Mouse (Mus musculus): Measurements from ENCODE around the gene Rps6kb2.

Rps6kb2 gene

DNA sequence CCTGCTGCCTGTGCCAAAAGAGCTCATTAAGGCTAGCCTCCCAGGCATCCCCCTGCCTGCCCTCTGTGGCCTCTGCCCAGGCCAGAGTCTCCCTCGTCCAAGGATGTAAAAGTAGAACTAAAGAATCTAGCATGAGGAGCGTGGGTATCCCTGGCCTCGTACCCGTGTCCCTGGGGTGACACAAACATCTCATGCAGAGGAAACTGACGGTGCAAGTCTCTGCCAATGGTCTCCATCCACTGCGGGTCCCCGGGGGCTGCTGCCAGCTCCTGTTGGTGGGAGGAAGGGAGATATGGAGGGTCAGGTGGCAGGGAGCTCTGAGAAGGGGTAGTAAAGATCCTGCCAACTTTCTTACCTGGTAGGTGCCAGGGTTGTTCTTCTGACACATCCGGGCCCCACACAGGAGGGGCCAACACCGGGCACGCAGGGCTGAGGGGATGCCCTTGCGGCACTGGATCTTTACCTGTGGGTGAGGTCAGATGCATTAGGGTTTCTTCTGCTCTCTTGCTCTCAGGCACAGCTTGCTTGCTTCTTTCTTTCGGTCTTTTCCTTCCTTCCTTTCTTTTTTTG is 26.0 kb upstream of the Rps6kb2 start:
- no peak for DNase-seq (ENCODE audit: low read depth, low spot score)

DNA sequence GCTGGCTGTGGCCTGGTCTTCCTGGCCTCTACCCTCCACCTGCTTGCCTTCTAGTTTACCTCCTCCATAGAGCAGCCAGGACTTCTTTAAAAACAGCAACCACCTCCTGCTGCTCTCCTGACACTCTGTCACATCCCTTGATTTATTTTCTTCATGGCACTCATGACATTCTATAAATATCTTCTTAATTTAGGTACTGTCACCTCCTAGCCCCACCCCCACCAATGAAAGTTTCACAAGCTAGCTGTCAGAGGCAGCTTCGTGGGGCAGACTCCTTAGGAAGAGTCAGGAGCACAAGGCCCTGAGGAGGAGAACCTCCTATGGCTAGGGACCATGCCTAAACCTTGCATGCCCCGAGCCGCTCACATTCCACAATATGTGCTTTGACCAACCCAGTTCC is 24.1 kb upstream of the Rps6kb2 start:
- no peak for DNase-seq (ENCODE audit: low read depth, low spot score)

DNA sequence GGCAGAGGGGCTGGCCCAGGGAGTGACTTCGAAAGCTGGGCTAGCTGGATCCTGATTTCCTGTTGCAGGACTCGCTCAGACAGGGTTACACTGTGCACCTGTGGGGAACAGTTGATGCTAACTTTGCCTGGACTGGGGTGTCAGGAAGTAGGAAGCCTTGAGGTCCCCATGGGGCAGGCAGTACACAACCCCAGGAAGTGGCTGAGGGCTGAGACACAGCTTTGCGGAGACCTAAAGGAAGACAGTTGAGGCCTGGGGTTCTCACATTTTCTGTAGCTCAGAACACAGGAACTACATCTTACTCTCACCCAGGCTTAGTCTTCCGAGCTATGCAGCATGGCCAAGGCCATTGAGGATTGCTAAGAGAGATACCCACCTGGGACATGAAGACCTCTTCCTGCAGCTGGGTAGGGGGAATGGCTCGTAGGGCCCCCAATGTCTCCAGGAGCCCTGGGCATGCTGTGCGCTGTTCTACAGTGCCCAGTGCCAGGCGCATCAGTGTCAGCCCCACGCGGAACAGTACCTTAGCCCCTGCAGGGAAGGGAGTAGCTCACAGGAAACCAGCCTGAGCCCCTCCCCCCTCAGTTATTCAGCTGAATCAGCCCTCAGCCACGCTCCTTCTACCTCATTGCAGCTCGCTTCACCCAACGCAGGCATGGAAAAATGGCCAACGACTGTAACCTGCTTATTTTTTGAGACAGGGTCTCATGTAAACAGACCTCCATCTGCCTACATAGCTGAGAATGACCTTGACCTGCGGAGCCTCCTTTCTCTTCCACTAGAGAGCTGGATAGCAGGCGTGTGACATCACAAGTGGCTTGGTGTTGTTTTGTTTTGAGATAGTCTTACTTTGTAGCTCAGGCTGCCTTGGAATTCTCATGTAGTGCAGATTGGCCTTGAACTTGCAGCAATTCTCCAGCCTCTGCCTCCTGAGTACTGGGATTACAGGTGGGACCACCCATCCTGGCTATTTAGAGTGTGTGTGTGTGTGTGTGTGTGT is 22.1 kb upstream of the Rps6kb2 start:
- no peak for DNase-seq (ENCODE audit: low read depth, low spot score)

DNA sequence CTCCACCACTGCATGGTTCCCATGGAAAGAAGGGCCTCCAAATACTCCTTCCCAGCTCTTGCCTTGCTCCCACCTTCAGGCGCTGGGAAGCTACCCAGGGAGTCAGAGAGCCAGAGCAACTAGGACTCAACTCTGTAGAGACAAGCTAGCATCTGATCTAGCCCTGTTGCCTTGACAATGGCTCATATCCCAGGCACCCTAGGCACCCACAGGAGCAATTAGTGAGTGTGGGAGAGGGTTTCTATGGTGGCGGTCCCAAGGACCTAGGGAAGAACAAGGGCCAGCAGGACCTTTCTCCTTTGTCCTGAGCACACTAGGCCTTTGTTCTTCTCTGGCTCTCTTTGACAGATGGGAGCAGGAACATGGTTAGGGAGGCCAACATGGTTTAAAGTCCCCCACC is 20.5 kb upstream of the Rps6kb2 start:
- no peak for DNase-seq (ENCODE audit: low read depth, low spot score)

GRCm38 (mm10) chr19:4181892-4182291 is 18.7 kb upstream of the Rps6kb2 start:
- DNase-seq (ENCODE audit: low read depth, low spot score) = no peak

- no peak for DNase-seq (ENCODE audit: low read depth, low spot score)
Measured at GRCm38 (mm10) chr19:4180411-4180810, 17.3 kb upstream of the Rps6kb2 start.

- peak; percentile 38 for DNase-seq (ENCODE audit: low read depth, low spot score)
Measured at GRCm38 (mm10) chr19:4175368-4175947, 12.3 kb upstream of the Rps6kb2 start, which contains the start of gene Carns1. Gene Carns1 (minus strand): TSS chr19:4175479.

DNA sequence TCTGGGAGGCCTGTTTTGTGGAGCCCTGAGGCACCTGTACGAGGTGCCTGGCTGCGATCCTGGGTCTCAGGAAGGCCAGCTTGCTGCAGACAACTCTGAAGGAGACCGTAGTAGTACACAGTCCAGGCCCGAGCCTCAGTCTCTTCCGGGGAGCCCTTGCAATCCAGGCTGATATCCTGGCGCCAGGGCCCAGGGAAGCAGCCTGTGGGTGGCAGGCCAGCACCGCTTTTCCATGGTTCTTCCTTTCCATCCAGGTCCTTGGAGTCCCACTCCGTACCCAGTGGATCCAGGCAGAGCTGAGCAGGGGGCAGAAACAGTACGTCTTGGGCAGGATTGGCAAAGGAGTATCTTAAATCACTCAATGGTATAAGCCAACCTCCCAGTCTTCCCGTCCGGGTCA is 9.8 kb upstream of the Rps6kb2 start:
- DNase-seq (ENCODE audit: low read depth, low spot score) = no peak

- DNase-seq (ENCODE audit: low read depth, low spot score) = no peak
Measured at GRCm38 (mm10) chr19:4171393-4172290, 8.5 kb upstream of the Rps6kb2 start.

- DNase-seq (ENCODE audit: low read depth, low spot score) = no peak
Measured at GRCm38 (mm10) chr19:4170723-4171392, 7.7 kb upstream of the Rps6kb2 start.

GRCm38 (mm10) chr19:4169810-4170209 is 6.7 kb upstream of the Rps6kb2 start:
- no peak for DNase-seq (ENCODE audit: low read depth, low spot score)

DNA sequence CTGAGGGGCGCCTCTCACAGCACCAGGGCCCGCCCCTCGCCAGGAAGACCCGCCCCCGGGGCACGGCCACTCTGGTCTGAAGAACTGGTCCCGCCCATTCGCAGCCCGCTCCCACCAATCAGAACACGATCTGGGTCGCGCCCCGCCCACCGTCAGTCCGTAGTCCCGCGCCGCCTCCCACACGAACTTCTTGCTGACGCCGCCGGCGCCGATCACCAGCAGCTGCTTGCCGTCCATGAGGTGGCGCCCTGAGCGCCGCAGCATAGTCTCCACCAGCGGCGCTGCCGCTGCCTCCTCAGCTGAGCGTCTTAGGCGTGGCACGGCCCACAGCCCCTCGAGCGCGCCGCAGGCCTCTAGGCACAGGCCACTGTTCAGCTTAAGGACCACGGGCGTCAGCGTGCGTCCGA is 6.2 kb upstream of the Rps6kb2 start:
- peak; percentile 94 for DNase-seq (ENCODE audit: low read depth, low spot score)

- no peak for DNase-seq (ENCODE audit: low read depth, low spot score)
Measured at GRCm38 (mm10) chr19:4166678-4167476, 3.7 kb upstream of the Rps6kb2 start.

DNA sequence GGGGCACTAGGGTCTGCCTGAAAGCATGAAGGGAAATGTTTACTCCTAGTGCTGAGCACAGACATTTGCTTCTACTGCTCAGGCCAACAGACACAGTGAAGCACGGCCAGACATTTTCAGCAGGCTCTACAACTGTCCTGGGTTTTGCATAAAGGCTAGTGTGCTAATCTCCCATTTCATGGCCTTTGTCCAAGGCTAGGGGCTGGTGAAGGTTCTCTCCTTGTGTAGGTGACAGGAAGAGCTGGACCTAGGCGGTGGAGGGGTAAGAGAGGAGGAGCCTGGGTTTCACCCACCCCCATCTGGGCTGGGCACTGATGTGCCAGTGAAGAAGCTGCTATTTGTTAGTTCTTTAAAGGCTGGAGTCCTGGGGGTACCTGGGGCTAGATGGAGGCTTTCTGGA is 1.6 kb upstream of the Rps6kb2 start:
- DNase-seq (ENCODE audit: low read depth, low spot score) = no peak

DNA sequence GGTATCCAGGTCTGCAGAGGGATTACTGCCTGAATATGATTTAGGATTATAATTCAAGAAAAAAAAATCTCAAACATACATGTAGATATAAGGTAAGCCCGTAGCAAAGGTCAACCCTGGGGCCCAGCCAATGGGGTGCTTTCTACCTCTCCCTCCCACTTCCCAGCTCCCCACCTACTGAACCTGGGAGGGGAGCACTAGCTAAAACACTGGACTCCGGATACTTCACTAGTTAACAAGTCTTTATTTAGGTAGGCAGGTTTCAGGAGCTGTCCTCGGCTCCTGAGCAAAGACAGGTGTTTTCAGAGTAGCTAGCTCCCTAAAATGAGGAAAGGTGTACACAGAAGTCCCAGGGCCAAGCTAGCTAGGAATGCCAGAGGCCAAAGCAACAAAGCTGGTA is 946 bp upstream of the Rps6kb2 start:
- no peak for DNase-seq (ENCODE audit: low read depth, low spot score)

- no peak for DNase-seq (ENCODE audit: low read depth, low spot score)
Measured at GRCm38 (mm10) chr19:4163543-4163887, 361 bp upstream of the Rps6kb2 start.

- DNase-seq (ENCODE audit: low read depth, low spot score) = no peak
Measured at GRCm38 (mm10) chr19:4159049-4159448, 4.1 kb downstream of the Rps6kb2 start.

DNA sequence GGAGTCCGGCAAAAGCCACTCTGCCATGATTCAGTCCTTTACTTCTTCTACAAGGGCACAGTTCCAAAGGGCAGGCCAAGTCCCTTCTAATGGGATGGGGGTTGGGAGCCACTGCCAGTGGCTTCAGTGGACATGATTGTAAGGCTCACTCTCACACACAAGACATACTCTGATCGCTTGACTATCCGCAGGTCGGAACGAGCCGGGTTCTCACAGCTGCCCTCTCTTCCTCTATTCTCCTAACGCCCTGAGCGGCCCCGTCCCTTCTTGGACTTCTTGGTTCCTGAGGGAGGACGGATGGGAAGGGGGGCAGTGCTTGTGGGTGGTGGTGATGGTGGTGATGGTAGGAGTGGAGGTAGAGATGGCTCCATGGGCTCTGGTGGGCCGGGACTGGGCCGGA is 6.4 kb downstream of the Rps6kb2 start:
- DNase-seq (ENCODE audit: low read depth, low spot score) = no peak

GRCm38 (mm10) chr19:4156073-4156579 is 7.0 kb downstream of the Rps6kb2 start:
- DNase-seq (ENCODE audit: low read depth, low spot score) = no peak
